Mouse (Mus musculus) kidney, postnatal 14 days (tissue): Measurements from ENCODE around the gene Defb20.
A peak's percentile ranks its signal among the peaks of the same experiment; 100 is the strongest.
"Not testable (repeated sequence)": the region's sequence is repeated elsewhere in the genome, so short reads cannot be mapped to it uniquely, and the experiment has no call there.

ENCODE experiments used
- DNase-seq: peaks from one replicate; pipeline ENCODE4 v3.0.0; 2022; ENCODE audit warnings: mixed read lengths

Defb20 gene

GRCm38 (mm10) chr2:152476763-152477162 is at the start of gene Defb20:
TSS of gene Defb20 (plus strand) at chr2:152477063.
- no peak for DNase-seq

- peak; percentile 25 for DNase-seq
Measured at GRCm38 (mm10) chr2:152427493-152427892, 49.4 kb upstream of the Defb20 start.

- not testable (repeated sequence) for DNase-seq
Measured at GRCm38 (mm10) chr2:152428481-152428880, 48.4 kb upstream of the Defb20 start.

GRCm38 (mm10) chr2:152436405-152436901 is 40.4 kb upstream of the Defb20 start:
- peak; percentile 55 for DNase-seq

- peak; percentile 88 for DNase-seq
Measured at GRCm38 (mm10) chr2:152436983-152437860, 39.6 kb upstream of the Defb20 start.

- DNase-seq, result no peak
Measured at GRCm38 (mm10) chr2:152438963-152439362, 37.9 kb upstream of the Defb20 start.

GRCm38 (mm10) chr2:152439833-152440232 is 37.0 kb upstream of the Defb20 start:
- no peak for DNase-seq

GRCm38 (mm10) chr2:152442322-152442721 is 34.5 kb upstream of the Defb20 start:
- DNase-seq, result no peak

- no peak for DNase-seq
Measured at GRCm38 (mm10) chr2:152443281-152443680, 33.6 kb upstream of the Defb20 start.

GRCm38 (mm10) chr2:152446642-152447041 is 30.2 kb upstream of the Defb20 start:
- DNase-seq, result no peak

GRCm38 (mm10) chr2:152447461-152447860 is 29.4 kb upstream of the Defb20 start:
- no peak for DNase-seq

GRCm38 (mm10) chr2:152450241-152450640 is 26.6 kb upstream of the Defb20 start:
- peak; percentile 65 for DNase-seq

GRCm38 (mm10) chr2:152452101-152452781 is 24.6 kb upstream of the Defb20 start:
- DNase-seq, result no peak

GRCm38 (mm10) chr2:152459241-152459640 is 17.6 kb upstream of the Defb20 start:
- DNase-seq, result no peak

GRCm38 (mm10) chr2:152464570-152465150 is 12.2 kb upstream of the Defb20 start, which contains the start of gene Defb23:
TSS of gene Defb23 (minus strand) at chr2:152464620.
- no peak for DNase-seq

GRCm38 (mm10) chr2:152470973-152471372 is 5.9 kb upstream of the Defb20 start:
- DNase-seq, result peak; percentile 69

GRCm38 (mm10) chr2:152472434-152472833 is 4.4 kb upstream of the Defb20 start:
- peak; percentile 21 for DNase-seq

GRCm38 (mm10) chr2:152480881-152481280 is 4.0 kb downstream of the Defb20 start:
- no peak for DNase-seq

- no peak for DNase-seq
Measured at GRCm38 (mm10) chr2:152481726-152482125, 4.9 kb downstream of the Defb20 start.

- DNase-seq, result no peak
Measured at GRCm38 (mm10) chr2:152487024-152487423, 10.2 kb downstream of the Defb20 start.

GRCm38 (mm10) chr2:152490038-152490437 is 13.2 kb downstream of the Defb20 start, which contains the start of gene Defb22:
TSS of gene Defb22 (minus strand) at chr2:152490138.
- DNase-seq, result no peak

GRCm38 (mm10) chr2:152493151-152493550 is 16.3 kb downstream of the Defb20 start:
- DNase-seq, result no peak

GRCm38 (mm10) chr2:152498020-152498419 is 21.2 kb downstream of the Defb20 start:
- no peak for DNase-seq
